Mouse (Mus musculus): ENCODE results near the gene Fyb. TPM values are rescaled to one million over a fixed set of nuclear protein-coding genes. Genes with fewer than 3 reads are reported as not detected.

The Fyb gene
- polyA plus RNA-seq, 1 experiment from 2014 or later = 3.5 TPM

DNA sequence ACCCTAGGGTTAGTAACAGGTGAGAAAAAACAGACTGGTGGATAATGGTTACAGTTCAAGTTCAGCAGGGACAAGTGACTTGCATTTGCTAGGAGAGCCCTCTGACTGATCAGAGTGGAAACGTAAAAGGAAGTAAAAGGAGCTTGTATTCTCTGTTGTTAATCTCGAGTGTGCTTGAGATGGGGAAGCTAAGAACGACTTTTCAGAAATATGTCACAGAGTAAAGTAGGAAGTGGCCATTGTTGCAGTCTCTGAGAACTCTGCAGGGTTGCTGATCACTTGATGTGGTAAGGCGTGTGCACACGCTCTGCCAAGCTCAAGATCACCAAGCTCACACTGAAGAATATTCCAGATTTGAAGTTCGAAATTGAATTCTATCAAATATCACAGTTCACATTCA is 78.7 kb downstream of the Fyb start:
- H3K27ac ChIP-seq (replicated peaks) = no peak overlapping the region
- 58% methylated on average over 6 of the region's 6 CpGs for WGBS
- no peaks in the 10 kb centered on the region for H3K4me1 ChIP-seq
- H3K9me3 ChIP-seq = no peaks in the 10 kb centered on the region
- no peaks in the 10 kb centered on the region for H3K27me3 ChIP-seq (replicated peaks)
- no peak overlapping the region for H3K4me3 ChIP-seq
- no peak overlapping the region for H3K9ac ChIP-seq
- H3K36me3 ChIP-seq = no peaks in the 10 kb centered on the region
- H3K4me2 ChIP-seq = no peak overlapping the region
- ATAC-seq (ENCODE audit: extremely low read depth, insufficient number of reproducible peaks, low FRiP score, low TSS enrichment) = no peak

DNA sequence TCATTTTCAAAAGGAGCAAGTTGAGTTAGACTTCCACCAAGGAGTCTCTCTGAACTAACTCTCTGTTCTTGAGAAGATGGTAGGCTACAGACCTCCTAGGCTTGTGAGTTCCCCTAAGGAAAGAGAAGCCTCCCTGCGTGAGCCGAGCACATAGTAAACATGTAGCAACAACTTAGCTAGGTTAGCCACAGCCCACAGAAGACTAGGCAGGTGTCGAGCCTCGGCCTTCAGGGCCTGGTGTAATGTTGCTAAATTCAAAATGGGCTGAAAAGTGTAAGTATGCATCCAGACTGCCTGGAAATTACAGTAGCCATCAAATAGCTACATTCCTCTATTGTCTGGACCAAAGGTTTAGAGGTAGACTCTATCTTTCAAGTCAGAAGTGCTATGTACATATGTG is 79.3 kb downstream of the Fyb start:
- H3K9me3 ChIP-seq = no peaks in the 10 kb centered on the region
- no peak overlapping the region for H3K9ac ChIP-seq
- no peak overlapping the region for H3K4me3 ChIP-seq
- ATAC-seq (ENCODE audit: extremely low read depth, insufficient number of reproducible peaks, low FRiP score, low TSS enrichment) = no peak
- WGBS = 77% methylated on average over 4 of the region's 4 CpGs
- H3K4me2 ChIP-seq = no peak overlapping the region
- H3K4me1 ChIP-seq = no peaks in the 10 kb centered on the region
- no peaks in the 10 kb centered on the region for H3K36me3 ChIP-seq
- no peaks in the 10 kb centered on the region for H3K27me3 ChIP-seq (replicated peaks)
- H3K27ac ChIP-seq (replicated peaks) = no peak overlapping the region

DNA sequence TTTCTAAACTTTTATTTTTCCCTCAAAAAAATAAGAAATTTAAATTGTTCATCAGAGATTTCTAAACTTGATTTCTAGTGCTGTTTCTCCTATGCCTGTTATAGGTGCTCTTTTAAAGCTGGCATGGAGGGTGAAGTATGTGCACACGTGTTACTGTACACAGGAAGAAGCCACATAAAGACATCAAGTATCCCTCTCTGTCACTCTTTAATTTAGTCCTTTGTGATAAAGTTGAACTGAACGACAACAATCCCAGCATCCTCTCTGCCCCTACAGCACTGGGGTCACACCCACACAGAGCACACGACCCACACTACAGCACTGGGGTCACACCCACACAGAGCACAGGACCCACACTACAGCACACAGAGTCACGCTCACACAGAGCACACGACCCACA is 88.0 kb downstream of the Fyb start:
- no peaks in the 10 kb centered on the region for H3K4me1 ChIP-seq
- 76% methylated on average over 5 of the region's 5 CpGs for WGBS
- no peak overlapping the region for H3K4me2 ChIP-seq
- no peak overlapping the region for H3K27ac ChIP-seq (replicated peaks)
- no peaks in the 10 kb centered on the region for H3K36me3 ChIP-seq
- H3K9me3 ChIP-seq = no peaks in the 10 kb centered on the region
- ATAC-seq (ENCODE audit: extremely low read depth, insufficient number of reproducible peaks, low FRiP score, low TSS enrichment) = no peak
- no peak overlapping the region for H3K4me3 ChIP-seq
- no peaks in the 10 kb centered on the region for H3K27me3 ChIP-seq (replicated peaks)
- H3K9ac ChIP-seq = no peak overlapping the region

- ATAC-seq (ENCODE audit: extremely low read depth, insufficient number of reproducible peaks, low FRiP score, low TSS enrichment) = no peak
- no peaks in the 10 kb centered on the region for H3K36me3 ChIP-seq
- H3K4me1 ChIP-seq = no peaks in the 10 kb centered on the region
- H3K27me3 ChIP-seq (replicated peaks) = no peaks in the 10 kb centered on the region
- no peak overlapping the region for H3K4me3 ChIP-seq
- H3K9me3 ChIP-seq = no peaks in the 10 kb centered on the region
- WGBS = 79% methylated on average over 3 of the region's 3 CpGs
- no peak overlapping the region for H3K27ac ChIP-seq (replicated peaks)
- H3K9ac ChIP-seq = no peak overlapping the region
- no peak overlapping the region for H3K4me2 ChIP-seq
Measured at GRCm38 (mm10) chr15:6612835-6613234, 90.2 kb downstream of the Fyb start.

DNA sequence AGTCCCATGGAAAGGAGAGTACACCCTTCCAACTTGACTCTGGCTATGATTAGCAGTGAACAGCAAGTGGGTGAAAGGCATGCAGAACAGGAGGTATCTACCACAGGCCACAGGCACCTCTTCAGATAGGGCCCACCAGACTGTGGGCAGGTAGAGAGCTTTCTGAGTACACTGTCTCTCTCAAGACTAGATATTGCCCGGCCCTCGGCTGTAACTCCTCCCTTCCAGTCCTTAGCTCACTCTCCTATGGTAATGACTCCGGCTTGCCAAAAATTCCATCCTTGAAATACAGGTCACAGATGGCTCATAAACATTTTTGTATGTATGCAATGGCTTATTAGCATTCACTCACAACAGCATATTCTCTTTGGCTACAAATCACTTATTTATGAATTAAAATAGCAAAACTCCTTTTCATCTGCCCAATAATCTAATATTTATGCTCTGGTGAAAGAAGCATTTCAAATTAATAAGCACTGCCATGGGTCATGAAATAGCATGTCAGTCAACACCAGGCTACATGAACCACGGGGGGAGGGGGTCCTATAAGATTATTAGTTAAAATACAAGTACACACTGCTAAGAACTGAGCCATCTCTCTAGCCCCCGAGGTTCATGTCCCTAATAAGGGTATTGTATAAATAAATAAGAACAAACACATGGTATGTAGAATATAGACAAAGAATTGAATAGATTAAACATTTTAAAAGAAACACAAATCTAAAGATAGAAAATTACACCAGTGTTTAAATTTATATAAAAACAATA is 93.9 kb downstream of the Fyb start:
- 58% methylated on average over 5 of the region's 5 CpGs for WGBS
- Histone ChIP-seq H3K9ac (no peak overlapping the region), H3K27ac (replicated peaks) (no peak overlapping the region), H3K4me3 (no peak overlapping the region), H3K36me3 (no peaks in the 10 kb centered on the region), H3K4me1 (no peaks in the 10 kb centered on the region), H3K9me3 (no peaks in the 10 kb centered on the region), H3K27me3 (replicated peaks) (no peaks in the 10 kb centered on the region), H3K4me2 (no peak overlapping the region)
- no peak for ATAC-seq (ENCODE audit: extremely low read depth, insufficient number of reproducible peaks, low FRiP score, low TSS enrichment)

DNA sequence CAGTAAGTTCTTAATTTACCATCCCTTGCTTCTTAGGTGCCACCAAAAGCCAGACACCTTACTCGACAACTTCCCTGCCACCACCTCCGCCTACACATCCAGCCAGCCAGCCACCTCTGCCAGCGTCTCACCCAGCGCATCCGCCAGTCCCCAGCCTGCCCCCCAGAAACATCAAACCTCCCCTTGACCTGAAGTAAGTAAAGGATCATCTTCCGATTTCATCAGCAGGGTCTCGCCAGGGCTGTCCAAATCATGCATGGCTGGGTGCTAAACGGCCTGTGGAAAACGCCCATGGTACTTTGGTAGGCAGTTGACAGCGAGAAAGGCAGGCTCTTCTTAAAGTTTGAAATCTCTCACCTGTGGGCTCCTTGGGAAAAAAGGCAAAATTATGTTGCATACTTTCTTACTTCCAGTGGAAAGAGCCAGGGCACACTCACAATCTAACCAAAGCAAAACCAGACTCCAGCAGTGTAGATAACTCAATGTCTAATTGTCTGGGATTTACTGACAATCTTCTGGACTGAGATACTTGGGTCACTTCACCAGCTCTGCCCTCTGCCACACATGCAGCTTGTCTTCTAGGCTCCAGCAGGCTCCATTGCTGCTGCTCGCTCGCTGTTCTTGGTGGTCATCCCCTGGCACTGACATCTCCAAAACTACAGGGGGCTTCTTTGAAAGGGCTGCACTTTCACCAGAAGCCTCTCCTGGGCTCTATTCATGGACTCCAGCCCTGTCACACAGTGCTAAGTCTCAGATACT is 97.1 kb downstream of the Fyb start:
- Histone ChIP-seq H3K27me3 (replicated peaks) (no peaks in the 10 kb centered on the region), H3K9me3 (no peaks in the 10 kb centered on the region), H3K36me3 (no peaks in the 10 kb centered on the region), H3K4me3 (no peak overlapping the region), H3K9ac (no peak overlapping the region), H3K4me2 (no peak overlapping the region), H3K4me1 (peaks cover 5% of the 10 kb centered on the region), H3K27ac (replicated peaks) (no peak overlapping the region)
- no peak for ATAC-seq (ENCODE audit: extremely low read depth, insufficient number of reproducible peaks, low FRiP score, low TSS enrichment)
- 81% methylated on average over 12 of the region's 12 CpGs for WGBS

DNA sequence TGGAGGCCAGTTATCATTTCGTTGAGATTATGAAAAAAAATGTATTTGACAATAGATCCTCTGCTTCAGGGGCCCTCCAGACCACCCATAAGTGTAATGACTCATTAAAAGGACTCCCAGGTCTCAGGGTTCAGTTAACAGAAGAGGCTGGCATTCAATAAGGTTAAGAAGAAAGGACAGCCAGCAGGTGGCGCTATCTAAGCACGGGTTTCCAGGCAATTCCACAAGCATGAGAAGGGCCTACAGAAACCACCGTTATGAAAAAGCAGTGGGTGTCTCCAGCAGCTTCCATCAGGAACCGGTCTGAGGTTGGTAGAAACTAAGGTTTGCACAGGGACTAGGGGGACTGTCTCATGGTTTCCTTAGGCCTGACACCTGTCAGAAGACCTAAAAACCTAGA is 99.9 kb downstream of the Fyb start:
- no peaks in the 10 kb centered on the region for H3K9me3 ChIP-seq
- no peak overlapping the region for H3K9ac ChIP-seq
- H3K27me3 ChIP-seq (replicated peaks) = no peaks in the 10 kb centered on the region
- ATAC-seq (ENCODE audit: extremely low read depth, insufficient number of reproducible peaks, low FRiP score, low TSS enrichment) = no peak
- H3K36me3 ChIP-seq = no peaks in the 10 kb centered on the region
- no peak overlapping the region for H3K4me3 ChIP-seq
- WGBS = 9% methylated on average over 5 of the region's 5 CpGs
- no peak overlapping the region for H3K4me2 ChIP-seq
- peaks cover 13% of the 10 kb centered on the region for H3K4me1 ChIP-seq
- no peak overlapping the region for H3K27ac ChIP-seq (replicated peaks)

DNA sequence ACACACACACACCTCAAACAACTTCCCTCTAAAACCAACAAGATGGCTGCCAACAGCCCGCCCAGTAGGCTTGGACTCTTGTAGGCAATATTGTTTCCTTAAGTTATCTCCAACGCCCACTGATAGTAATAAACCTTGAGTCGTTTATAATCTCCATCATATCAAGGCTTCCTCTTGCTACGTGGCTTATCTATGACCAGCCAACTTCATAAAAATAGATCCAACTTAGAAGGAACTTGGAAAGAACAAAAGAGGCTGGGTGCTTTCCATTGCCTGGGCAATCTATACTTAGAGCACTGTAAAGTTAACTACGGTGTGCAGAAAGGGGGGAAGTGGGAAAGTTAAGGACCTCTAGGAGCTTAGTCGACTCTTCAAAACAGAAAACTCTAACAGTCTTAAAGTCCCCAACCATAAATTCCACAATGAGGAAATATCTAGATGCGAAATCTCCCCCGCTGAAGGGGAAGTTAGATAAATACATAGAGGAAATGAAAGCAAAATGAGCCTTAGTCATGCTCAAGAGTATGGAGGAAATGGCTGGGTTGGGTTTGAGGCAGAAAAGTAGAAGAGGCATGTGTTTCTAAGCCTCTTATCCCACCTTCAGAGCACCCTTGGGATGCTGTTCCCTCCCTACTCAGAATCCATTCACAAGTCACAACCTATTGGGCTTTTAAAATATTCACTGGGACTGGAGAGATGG is 101.0 kb downstream of the Fyb start:
- peaks cover 13% of the 10 kb centered on the region for H3K4me1 ChIP-seq
- 63% methylated on average over 8 of the region's 8 CpGs for WGBS
- H3K4me3 ChIP-seq = no peak overlapping the region
- H3K27ac ChIP-seq (replicated peaks) = no peak overlapping the region
- H3K27me3 ChIP-seq (replicated peaks) = no peaks in the 10 kb centered on the region
- ATAC-seq (ENCODE audit: extremely low read depth, insufficient number of reproducible peaks, low FRiP score, low TSS enrichment) = no peak
- H3K9me3 ChIP-seq = no peaks in the 10 kb centered on the region
- H3K4me2 ChIP-seq = no peak overlapping the region
- no peaks in the 10 kb centered on the region for H3K36me3 ChIP-seq
- no peak overlapping the region for H3K9ac ChIP-seq

GRCm38 (mm10) chr15:6624365-6625182 is 101.9 kb downstream of the Fyb start:
- H3K27me3 ChIP-seq (replicated peaks) = no peaks in the 10 kb centered on the region
- 22% methylated on average over 18 of the region's 18 CpGs for WGBS
- peak overlapping the region; percentile 40 for H3K4me3 ChIP-seq
- H3K9ac ChIP-seq = peak overlapping the region; percentile 69
- no peaks in the 10 kb centered on the region for H3K9me3 ChIP-seq
- H3K4me2 ChIP-seq = peak overlapping the region; percentile 64
- no peak for ATAC-seq (ENCODE audit: extremely low read depth, insufficient number of reproducible peaks, low FRiP score, low TSS enrichment)
- peaks cover 13% of the 10 kb centered on the region for H3K4me1 ChIP-seq
- no peaks in the 10 kb centered on the region for H3K36me3 ChIP-seq
- no peak overlapping the region for H3K27ac ChIP-seq (replicated peaks)

GRCm38 (mm10) chr15:6625607-6626033 is 103.0 kb downstream of the Fyb start:
- Histone ChIP-seq H3K9me3 (no peaks in the 10 kb centered on the region), H3K9ac (no peak overlapping the region), H3K36me3 (no peaks in the 10 kb centered on the region), H3K4me1 (peaks cover 13% of the 10 kb centered on the region), H3K27ac (replicated peaks) (no peak overlapping the region), H3K27me3 (replicated peaks) (no peaks in the 10 kb centered on the region), H3K4me2 (peak overlapping the region; percentile 64), H3K4me3 (peak overlapping the region; percentile 40)
- no peak for ATAC-seq (ENCODE audit: extremely low read depth, insufficient number of reproducible peaks, low FRiP score, low TSS enrichment)
- 7% methylated on average over 6 of the region's 6 CpGs for WGBS

DNA sequence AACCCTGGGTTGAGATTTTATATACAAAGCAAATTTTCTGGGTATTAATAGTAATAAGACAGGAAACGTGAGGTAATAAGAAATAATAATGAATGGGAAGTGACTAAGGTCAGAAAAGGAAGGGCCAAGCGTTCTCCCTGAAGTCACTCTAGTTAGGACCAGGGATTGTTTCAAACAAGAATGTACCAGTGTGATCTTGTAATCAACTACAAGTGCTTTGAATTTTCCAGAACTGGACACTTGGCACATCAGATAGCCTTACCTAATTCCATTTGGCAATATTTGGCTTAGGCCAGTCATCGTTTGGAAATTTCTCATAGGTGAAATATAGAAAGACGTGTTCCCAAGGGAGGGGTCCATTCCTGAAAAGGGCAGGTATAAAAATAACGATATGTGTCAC is 103.5 kb downstream of the Fyb start:
- no peaks in the 10 kb centered on the region for H3K9me3 ChIP-seq
- H3K4me2 ChIP-seq = no peak overlapping the region
- no peaks in the 10 kb centered on the region for H3K27me3 ChIP-seq (replicated peaks)
- no peak for ATAC-seq (ENCODE audit: extremely low read depth, insufficient number of reproducible peaks, low FRiP score, low TSS enrichment)
- H3K4me1 ChIP-seq = peaks cover 13% of the 10 kb centered on the region
- no peak overlapping the region for H3K27ac ChIP-seq (replicated peaks)
- no peak overlapping the region for H3K9ac ChIP-seq
- 59% methylated on average over 5 of the region's 5 CpGs for WGBS
- H3K4me3 ChIP-seq = no peak overlapping the region
- H3K36me3 ChIP-seq = no peaks in the 10 kb centered on the region
